Mouse (Mus musculus) midbrain, embryonic 15.5 days (tissue): Measurements from ENCODE around the gene Uhrf1. TPM values are rescaled to one million over a fixed set of nuclear protein-coding genes. Genes with fewer than 3 reads are reported as not detected.
A peak's percentile ranks its signal among the peaks of the same experiment; 100 is the strongest.

Experiments used
- ATAC-seq: fragments of 200-750 bp; cut with Nextera tagmentation; replicated peaks from 2 replicates; pipeline ENCODE4 v1.8.0; 2017; ENCODE audit warnings: moderate TSS enrichment
- H3K27ac ChIP-seq: fragments of 300-500 bp; sonication (generic); 2 replicates; pipeline ENCODE4 v1.5.1; 2015; ENCODE audit warnings: mild to moderate bottlenecking, inconsistent platforms
- H3K27me3 ChIP-seq: fragments of 300-500 bp; sonication (generic); replicated peaks from 2 replicates; pipeline ENCODE4 v1.6.1; 2015; ENCODE audit warnings: inconsistent platforms
- H3K36me3 ChIP-seq: fragments of 300-500 bp; sonication (generic); replicated peaks from 2 replicates; pipeline ENCODE4 v1.6.1; 2015; ENCODE audit warnings: inconsistent platforms
- H3K4me1 ChIP-seq: fragments of 300-500 bp; sonication (generic); 2 replicates; pipeline ENCODE4 v1.6.1; 2015; ENCODE audit warnings: inconsistent platforms
- H3K4me2 ChIP-seq: fragments of 300-500 bp; sonication (generic); 2 replicates; pipeline ENCODE4 v1.6.1; 2015; ENCODE audit warnings: inconsistent platforms, mild to moderate bottlenecking, moderate library complexity
- H3K4me3 ChIP-seq: fragments of 300-500 bp; sonication (generic); 2 replicates; pipeline ENCODE4 v1.5.1; 2015; ENCODE audit warnings: mild to moderate bottlenecking, inconsistent platforms
- H3K9ac ChIP-seq: fragments of 300-500 bp; sonication (generic); 2 replicates; pipeline ENCODE4 v1.6.1; 2015; ENCODE audit warnings: mild to moderate bottlenecking, inconsistent platforms
- H3K9me3 ChIP-seq: fragments of 300-500 bp; sonication (generic); 2 replicates; pipeline ENCODE4 v1.6.1; 2016; ENCODE audit warnings: inconsistent platforms
- WGBS: fragments of 180-500 bp; shearing (Covaris S2); methylation state at CpG from one replicate; pipeline ENCODE4 v1.1.7; 2015; ENCODE audit warnings: mixed read lengths; 5-methylcytosine and 5-hydroxymethylcytosine counted together
- polyA plus RNA-seq: library from polyadenylated mRNA; unstranded; fragments of >200 nt; fragmentation: Nextera tagmentation; extraction: Ambion mirVana; gene quantifications from 2 replicates; pipeline ENCODE4 v1.2.1, GENCODE M21; 2015

The Uhrf1 gene
- polyA plus RNA-seq, 1 experiment from 2014 or later: 19.2 TPM

GRCm38 (mm10) chr17:56360451-56360850 lies 57.3 kb downstream of the Uhrf1 start:
- Histone ChIP-seq H3K27me3 (no peaks in the 10 kb centered on the region), H3K36me3 (peaks cover 14% of the 10 kb centered on the region; the same call in 1 of the 2 replicates), H3K4me3 (no peak overlapping the region), H3K4me2 (no peak overlapping the region), H3K9me3 (no peaks in the 10 kb centered on the region), H3K4me1 (peaks cover 6% of the 10 kb centered on the region), H3K9ac (no peak overlapping the region), H3K27ac (peak overlapping the region; percentile 36; the same call in 1 of the 2 replicates)
- ATAC-seq: no peak
- WGBS: 60% methylated on average over 8 of the region's 8 CpGs

GRCm38 (mm10) chr17:56361542-56361941 lies 58.4 kb downstream of the Uhrf1 start:
- Histone ChIP-seq H3K36me3 (peaks cover 8% of the 10 kb centered on the region; the same call in 1 of the 2 replicates), H3K4me1 (peaks cover 16% of the 10 kb centered on the region), H3K27ac (no peak overlapping the region), H3K9ac (no peak overlapping the region), H3K4me2 (no peak overlapping the region), H3K27me3 (no peaks in the 10 kb centered on the region), H3K9me3 (no peaks in the 10 kb centered on the region), H3K4me3 (no peak overlapping the region)
- no peak for ATAC-seq
- 88% methylated on average over 2 of the region's 2 CpGs for WGBS

- H3K36me3 ChIP-seq: peaks cover 4% of the 10 kb centered on the region; the same call in 1 of the 2 replicates
- H3K9ac ChIP-seq: no peak overlapping the region
- no peaks in the 10 kb centered on the region for H3K27me3 ChIP-seq
- WGBS: 66% methylated on average over 7 of the region's 7 CpGs
- H3K4me2 ChIP-seq: no peak overlapping the region
- ATAC-seq: 0 out of 2 replicates have a peak, but pooled peaks have one; percentile 30
- no peak overlapping the region for H3K4me3 ChIP-seq
- H3K9me3 ChIP-seq: no peaks in the 10 kb centered on the region
- H3K4me1 ChIP-seq: peaks cover 22% of the 10 kb centered on the region
- peak overlapping the region; percentile 66 for H3K27ac ChIP-seq
Observed at GRCm38 (mm10) chr17:56365791-56366673, 62.9 kb downstream of the Uhrf1 start.

- no peaks in the 10 kb centered on the region for H3K9me3 ChIP-seq
- no peak for ATAC-seq
- H3K27me3 ChIP-seq: no peaks in the 10 kb centered on the region
- 0 out of 2 replicates have a peak overlapping the region, but pooled peaks have one; percentile 43 for H3K27ac ChIP-seq
- H3K4me3 ChIP-seq: no peak overlapping the region
- peaks cover 19% of the 10 kb centered on the region for H3K4me1 ChIP-seq
- no peak overlapping the region for H3K4me2 ChIP-seq
- 85% methylated on average over 6 of the region's 6 CpGs for WGBS
- H3K36me3 ChIP-seq: peaks cover 11% of the 10 kb centered on the region
- H3K9ac ChIP-seq: no peak overlapping the region
Observed at GRCm38 (mm10) chr17:56368291-56368790, 65.2 kb downstream of the Uhrf1 start.

GRCm38 (mm10) chr17:56370090-56370489 lies 67.0 kb downstream of the Uhrf1 start:
- Histone ChIP-seq H3K27ac (no peak overlapping the region), H3K4me2 (no peak overlapping the region), H3K27me3 (no peaks in the 10 kb centered on the region), H3K36me3 (peaks cover 13% of the 10 kb centered on the region), H3K4me3 (no peak overlapping the region), H3K9ac (no peak overlapping the region), H3K4me1 (peaks cover 18% of the 10 kb centered on the region), H3K9me3 (no peaks in the 10 kb centered on the region)
- ATAC-seq: no peak
- WGBS: 95% methylated on average over 3 of the region's 3 CpGs

GRCm38 (mm10) chr17:56371029-56371660 lies 68.0 kb downstream of the Uhrf1 start:
- H3K4me1 ChIP-seq: peaks cover 10% of the 10 kb centered on the region

GRCm38 (mm10) chr17:56372109-56372508 lies 69.0 kb downstream of the Uhrf1 start:
- Histone ChIP-seq H3K27ac (no peak overlapping the region), H3K4me3 (no peak overlapping the region), H3K9ac (no peak overlapping the region), H3K4me2 (no peak overlapping the region), H3K27me3 (no peaks in the 10 kb centered on the region), H3K4me1 (0 out of 2 replicates have a peak, but pooled peaks cover 4% of the 10 kb centered on the region), H3K9me3 (no peaks in the 10 kb centered on the region), H3K36me3 (peaks cover 16% of the 10 kb centered on the region)
- ATAC-seq: no peak
- WGBS: 72% methylated on average over 4 of the region's 4 CpGs

More at GRCm38 (mm10) chr17:56371029-56371660, 68.0 kb downstream of the Uhrf1 start:
- ATAC-seq: no peak
- H3K27me3 ChIP-seq: no peaks in the 10 kb centered on the region
- no peak overlapping the region for H3K4me2 ChIP-seq
- H3K9me3 ChIP-seq: no peaks in the 10 kb centered on the region
- H3K9ac ChIP-seq: no peak overlapping the region
- WGBS: 86% methylated on average over 15 of the region's 15 CpGs
- H3K4me3 ChIP-seq: no peak overlapping the region
- H3K27ac ChIP-seq: no peak overlapping the region
- H3K36me3 ChIP-seq: peaks cover 13% of the 10 kb centered on the region

Other genes with a start within 250 kb of the Uhrf1 start
- 80.2 and 85.2 TPM in 2 replicates for gene Ubxn6, start 228.3 kb upstream of the Uhrf1 start, polyA plus RNA-seq
- 162 and 164 TPM in 2 replicates for gene Hdgfl2, start 223.7 kb upstream of the Uhrf1 start, polyA plus RNA-seq
- gene Plin4, start 193.5 kb upstream of the Uhrf1 start, polyA plus RNA-seq: 0.13 and 0.15 TPM in 2 replicates
- gene Plin5, start 185.7 kb upstream of the Uhrf1 start, polyA plus RNA-seq: 1.9 and 2.1 TPM in 2 replicates
- 0.12 and 0.28 TPM in 2 replicates for gene Lrg1, start 181.3 kb upstream of the Uhrf1 start, polyA plus RNA-seq
- 19.0 and 21.4 TPM in 2 replicates for gene Sema6b, start 163.0 kb upstream of the Uhrf1 start, polyA plus RNA-seq
- 11.1 and 12.7 TPM in 2 replicates for gene Tnfaip8l1, start 140.8 kb upstream of the Uhrf1 start, polyA plus RNA-seq
- 74.9 and 76.4 TPM in 2 replicates for gene Mydgf, start 119.4 kb upstream of the Uhrf1 start, polyA plus RNA-seq
- gene Dpp9, start 84.4 kb upstream of the Uhrf1 start, polyA plus RNA-seq: 27.8 and 29.1 TPM in 2 replicates
- gene Fem1a, start 46.5 kb upstream of the Uhrf1 start, polyA plus RNA-seq: 20.1 and 20.5 TPM in 2 replicates
- 1.2 and 1.5 TPM in 2 replicates for gene Ticam1, start 26.5 kb upstream of the Uhrf1 start, polyA plus RNA-seq
- 12.0 and 13.3 TPM in 2 replicates for gene Plin3, start 10.4 kb upstream of the Uhrf1 start, polyA plus RNA-seq
- gene Arrdc5, start 3.0 kb upstream of the Uhrf1 start, polyA plus RNA-seq: not detected in 2 replicates
- gene Kdm4b, start 22.7 kb downstream of the Uhrf1 start, polyA plus RNA-seq: 86.3 and 86.6 TPM in 2 replicates
- 339 and 349 TPM in 2 replicates for gene Ptprs, start 173.2 kb downstream of the Uhrf1 start, polyA plus RNA-seq
- gene Znrf4, start 209.1 kb downstream of the Uhrf1 start, polyA plus RNA-seq: not detected in 2 replicates